ENCODE assay signal across 26 mouse cellular contexts in genomic region chr10:37275271-37275670, GRCm38 (mm10).
DNase-seq lines count a peak whose midpoint lies in the region; ATAC-seq and TF ChIP-seq lines count a peak whose summit lies in the region.
"Had no signal": no experiment of that assay in that cellular context is flagged by ENCODE, and none has a peak within 500 bp of the region (broad histone marks: within the 10 kb centered on the region; RNA-seq: fewer than 3 reads in every experiment).

No protein-coding gene starts in this region.

- intact Hi-C loops in left cerebral cortex, postnatal 4 days (cut with DNase I) = no loop called here

- no peaks in the 10 kb centered on the region for H3K4me1 ChIP-seq in forebrain, embryonic 13.5 days
- no peaks in the 10 kb centered on the region for H3K4me1 ChIP-seq in forebrain, embryonic 10.5 days
- H3K4me1 ChIP-seq in forebrain, postnatal 0 days (ENCODE audit: insufficient read depth) = no peaks in the 10 kb centered on the region
- H3K4me1 ChIP-seq in liver, postnatal 0 days (ENCODE audit: insufficient read depth) = peaks cover 23% of the 10 kb centered on the region
- H3K4me1 ChIP-seq: embryonic facial prominence, embryonic 12.5 days; hindbrain, embryonic 12.5 days; limb, embryonic 15.5 days; midbrain, embryonic 12.5 days; neural tube, embryonic 15.5 days had no signal

- H3K9ac ChIP-seq in forebrain, embryonic 13.5 days = no peak overlapping the region
- no peak overlapping the region for H3K9ac ChIP-seq in forebrain, postnatal 0 days
- H3K9ac ChIP-seq in liver, postnatal 0 days (replicated peaks) = no peak overlapping the region
- H3K9ac ChIP-seq: embryonic facial prominence, embryonic 12.5 days; heart, embryonic 13.5 days; hindbrain, embryonic 12.5 days; limb, embryonic 15.5 days; midbrain, embryonic 12.5 days; neural tube, embryonic 15.5 days had no signal

- TF ChIP-seq CTCF in forebrain, postnatal 0 days (IDR thresholded peaks at IDR 0.05; ENCODE audit: low read depth) = no peak
- TF ChIP-seq CTCF in liver, postnatal 0 days (IDR thresholded peaks at IDR 0.05; ENCODE audit: low read depth) = no peak

- no peaks in the 10 kb centered on the region for H3K9me3 ChIP-seq in forebrain, embryonic 13.5 days (replicated peaks)
- H3K9me3 ChIP-seq in forebrain, embryonic 10.5 days = no peaks in the 10 kb centered on the region
- no peaks in the 10 kb centered on the region for H3K9me3 ChIP-seq in forebrain, postnatal 0 days (ENCODE audit: low read length)
- H3K9me3 ChIP-seq in liver, postnatal 0 days (ENCODE audit: low read length) = no peaks in the 10 kb centered on the region
- H3K9me3 ChIP-seq: embryonic facial prominence, embryonic 12.5 days; heart, embryonic 13.5 days; hindbrain, embryonic 12.5 days; limb, embryonic 15.5 days; midbrain, embryonic 12.5 days; neural tube, embryonic 15.5 days had no signal

- H3K4me2 ChIP-seq in forebrain, embryonic 13.5 days = no peak overlapping the region
- H3K4me2 ChIP-seq in forebrain, postnatal 0 days (ENCODE audit: low read depth) = no peak overlapping the region
- no peak overlapping the region for H3K4me2 ChIP-seq in liver, postnatal 0 days (ENCODE audit: low read depth, low read length)
- H3K4me2 ChIP-seq: embryonic facial prominence, embryonic 12.5 days; heart, embryonic 13.5 days; hindbrain, embryonic 12.5 days; limb, embryonic 15.5 days; midbrain, embryonic 12.5 days; neural tube, embryonic 15.5 days had no signal

- no peak for TF ChIP-seq EP300 in liver, postnatal 0 days (IDR thresholded peaks at IDR 0.05; ENCODE audit: low read depth)

- ATAC-seq in forebrain, embryonic 13.5 days = peak; percentile 59; the same call in 1 of the 2 replicates
- peak; percentile 32; the same call in 1 of the 2 replicates for ATAC-seq in forebrain, postnatal 0 days
- peak; percentile 74 for ATAC-seq in liver, postnatal 0 days
- ATAC-seq: CD4-positive, CD25-positive, alpha-beta regulatory T cell, adult 4 months had no signal

- WGBS in forebrain, embryonic 13.5 days = 60% methylated on average over 7 of the region's 7 CpGs
- 90% methylated on average over 7 of the region's 7 CpGs for WGBS in forebrain, embryonic 10.5 days
- WGBS in forebrain, postnatal 0 days = 47% methylated on average over 7 of the region's 7 CpGs
- 62% methylated on average over 7 of the region's 7 CpGs for WGBS in liver, postnatal 0 days (ENCODE audit: insufficient replicate concordance)

- no peaks in the 10 kb centered on the region for H3K36me3 ChIP-seq in forebrain, embryonic 13.5 days (ENCODE audit: poor library complexity, severe bottlenecking)
- no peaks in the 10 kb centered on the region for H3K36me3 ChIP-seq in forebrain, embryonic 10.5 days (replicated peaks)
- H3K36me3 ChIP-seq in forebrain, postnatal 0 days (ENCODE audit: insufficient read depth) = no peaks in the 10 kb centered on the region
- H3K36me3 ChIP-seq in liver, postnatal 0 days (replicated peaks; ENCODE audit: insufficient read depth, low read length) = no peaks in the 10 kb centered on the region
- H3K36me3 ChIP-seq: embryonic facial prominence, embryonic 12.5 days; heart, embryonic 13.5 days; hindbrain, embryonic 12.5 days; limb, embryonic 15.5 days; midbrain, embryonic 12.5 days; neural tube, embryonic 15.5 days had no signal

- H3K4me3 ChIP-seq in forebrain, embryonic 13.5 days = no peak overlapping the region
- no peak overlapping the region for H3K4me3 ChIP-seq in forebrain, embryonic 10.5 days
- H3K4me3 ChIP-seq in forebrain, postnatal 0 days (ENCODE audit: low read depth, low read length) = no peak overlapping the region
- no peak overlapping the region for H3K4me3 ChIP-seq in liver, postnatal 0 days (ENCODE audit: low read depth, low read length)
- H3K4me3 ChIP-seq: embryonic facial prominence, embryonic 12.5 days; heart, embryonic 13.5 days; hindbrain, embryonic 12.5 days; limb, embryonic 15.5 days; midbrain, embryonic 12.5 days; neural tube, embryonic 15.5 days had no signal

- H3K27ac ChIP-seq in forebrain, embryonic 13.5 days = no peak overlapping the region
- no peak overlapping the region for H3K27ac ChIP-seq in forebrain, embryonic 10.5 days
- no peak overlapping the region for H3K27ac ChIP-seq in forebrain, postnatal 0 days (ENCODE audit: low read depth, low read length)
- H3K27ac ChIP-seq in liver, postnatal 0 days (ENCODE audit: low read depth) = peak overlapping the region; percentile 76
- H3K27ac ChIP-seq: embryonic facial prominence, embryonic 12.5 days; heart, embryonic 13.5 days; hindbrain, embryonic 12.5 days; kidney, postnatal 0 days; limb, embryonic 15.5 days; midbrain, embryonic 12.5 days; neural tube, embryonic 15.5 days had no signal

- DNase-seq in forebrain, embryonic 10.5 days (ENCODE audit: extremely low spot score, low spot score) = no peak
- peak; percentile 4 for DNase-seq in left cerebral cortex, postnatal 4 days
- DNase-seq in left cerebral cortex, adult 11 months (ENCODE audit: low spot score) = no peak
- DNase-seq in forebrain, postnatal 0 days = no peak
- no peak for DNase-seq in liver, postnatal 0 days
- DNase-seq in kidney, postnatal 14 days = no peak
- DNase-seq in c-Kit-positive CD71-positive TER-119-positive erythroid progenitor cells, embryonic 14.5 days (ENCODE audit: low spot score) = no peak
- DNase-seq: adrenal gland, postnatal 25 days; cerebellum, adult 11-12 months; cerebellum, postnatal 25 days; heart, postnatal 14 days; kidney, adult 18-20 months; layer of hippocampus, postnatal 36 days; lung, postnatal 10 days; right cerebral cortex, adult 18-20 months; right cerebral cortex, postnatal 4 days; thymus, adult 2 months had no signal

- H3K27me3 ChIP-seq in forebrain, embryonic 13.5 days = no peaks in the 10 kb centered on the region
- H3K27me3 ChIP-seq in forebrain, embryonic 10.5 days (ENCODE audit: poor library complexity, severe bottlenecking) = no peaks in the 10 kb centered on the region
- no peaks in the 10 kb centered on the region for H3K27me3 ChIP-seq in forebrain, postnatal 0 days (ENCODE audit: insufficient read depth, low read length)
- H3K27me3 ChIP-seq in liver, postnatal 0 days (ENCODE audit: insufficient read depth, low read length) = no peaks in the 10 kb centered on the region
- H3K27me3 ChIP-seq: embryonic facial prominence, embryonic 12.5 days; heart, embryonic 13.5 days; hindbrain, embryonic 12.5 days; limb, embryonic 15.5 days; midbrain, embryonic 12.5 days; neural tube, embryonic 15.5 days had no signal
